Mouse (Mus musculus) yolk sac, embryonic 10.5 days (tissue): ENCODE data around the gene Btbd19.

Experiments
- DNase-seq: peaks from one replicate; pipeline ENCODE4 v3.0.0-alpha.2; 2017; ENCODE audit warnings: low spot score

Btbd19 gene

DNA sequence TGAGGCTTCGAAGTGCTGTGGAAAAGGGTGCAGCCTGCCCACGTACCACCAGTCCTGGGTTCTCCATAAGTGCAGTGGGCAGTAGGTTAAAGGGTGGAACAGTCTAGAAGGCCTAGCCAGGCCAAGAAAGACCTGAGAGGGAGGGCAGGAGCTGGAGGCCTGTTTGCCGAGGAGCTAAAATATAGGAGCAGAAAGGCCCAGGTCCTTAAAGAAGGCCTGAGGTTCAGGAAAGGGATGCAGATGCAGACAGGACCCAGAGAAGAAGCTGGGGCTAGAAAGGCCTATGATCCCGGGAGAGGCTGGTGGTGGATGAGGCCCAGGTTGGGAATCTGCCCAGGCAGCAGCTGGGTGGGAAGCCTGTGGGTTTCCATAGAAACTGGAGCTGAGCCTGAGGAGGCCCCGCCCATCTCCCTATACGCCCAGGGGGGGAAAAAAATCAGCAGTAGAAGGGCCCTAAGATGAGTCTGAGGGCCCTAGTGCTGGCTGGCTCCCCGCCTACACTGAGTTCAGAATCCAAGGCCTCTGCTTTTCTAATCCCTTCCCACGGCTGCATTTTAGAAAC, at the start of gene Btbd19:
Gene Btbd19, minus strand, starts transcription at position 378 of the 562 bp plus-strand sequence.
- no peak for DNase-seq

DNA sequence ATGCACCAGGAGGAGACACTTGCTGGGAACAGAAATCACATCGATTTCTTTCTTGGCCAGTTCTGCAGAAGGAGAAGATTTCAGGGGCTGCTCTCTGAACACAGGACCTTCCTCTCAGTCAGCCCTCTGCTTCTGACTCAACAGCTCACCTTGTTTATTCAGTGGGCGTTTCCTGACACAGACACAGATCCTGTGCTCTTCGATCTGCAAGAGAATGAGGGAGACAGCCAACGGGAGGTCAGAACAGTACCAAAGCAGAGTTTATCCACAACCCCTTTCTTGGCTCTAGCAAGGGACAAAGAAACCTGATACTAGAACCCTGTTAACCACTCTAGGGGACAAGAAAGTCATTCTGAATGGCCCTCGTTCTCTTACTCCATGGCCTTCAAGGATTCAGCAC, 44.4 kb upstream of the Btbd19 start:
- DNase-seq, result peak; percentile 42

DNA sequence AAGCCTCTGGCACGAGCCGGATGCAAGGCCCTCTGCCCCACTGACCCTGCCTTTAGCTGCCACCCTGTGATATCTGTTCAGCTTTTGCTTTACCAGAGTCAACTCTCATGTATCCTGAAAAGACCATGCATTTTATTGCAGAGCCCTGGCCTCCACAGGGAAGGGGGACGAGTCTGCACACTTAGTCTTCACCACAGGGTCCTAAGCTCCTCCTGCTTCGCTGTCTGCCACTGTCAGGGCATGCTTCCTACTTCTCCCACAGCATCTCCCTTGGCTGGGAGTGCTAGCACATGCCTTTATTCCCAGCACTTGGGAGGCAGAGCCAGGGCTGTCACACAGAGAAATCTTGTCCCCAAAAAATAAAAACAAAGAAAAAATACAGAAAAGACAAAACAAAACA, 35.7 kb upstream of the Btbd19 start:
- no peak for DNase-seq

DNA sequence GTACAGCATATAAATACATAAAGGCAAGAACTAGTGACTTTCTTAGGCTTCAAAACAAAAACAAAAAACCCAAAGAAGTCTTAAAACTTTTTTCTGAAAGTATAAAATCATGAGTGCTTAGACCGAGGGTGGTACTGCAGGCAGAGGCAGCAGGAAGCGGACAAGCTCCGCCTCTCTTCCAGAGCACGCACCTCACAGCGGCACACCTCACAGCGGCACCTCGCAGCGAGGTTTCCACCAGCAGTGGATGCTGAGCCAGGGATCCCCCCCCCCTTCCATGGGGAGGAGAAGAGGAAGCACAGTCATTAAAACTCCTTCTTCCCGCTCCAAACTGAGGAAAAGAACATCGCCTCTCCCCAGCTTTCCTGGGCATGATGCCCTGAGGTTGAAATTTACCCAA, 34.1 kb upstream of the Btbd19 start:
- DNase-seq, result no peak

DNA sequence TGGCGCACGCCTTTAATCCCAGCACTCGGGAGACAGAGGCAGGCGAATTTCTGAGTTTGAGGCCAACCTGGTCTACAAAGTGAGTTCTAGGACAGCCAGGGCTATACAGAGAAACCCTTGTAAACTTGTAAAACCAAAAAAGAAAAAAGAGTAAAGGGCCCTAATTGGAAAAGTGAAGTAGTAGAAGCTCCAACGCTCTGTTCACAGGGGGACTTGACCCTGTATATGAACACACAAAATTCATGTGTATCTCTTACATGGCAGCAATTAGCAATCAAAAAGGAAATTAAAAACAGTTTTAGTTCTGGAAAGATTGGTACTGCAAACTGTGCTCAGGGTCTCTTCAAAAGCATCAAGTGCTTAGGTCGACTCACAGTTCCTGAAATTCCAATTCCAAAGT, 30.8 kb upstream of the Btbd19 start:
- DNase-seq, result no peak

DNA sequence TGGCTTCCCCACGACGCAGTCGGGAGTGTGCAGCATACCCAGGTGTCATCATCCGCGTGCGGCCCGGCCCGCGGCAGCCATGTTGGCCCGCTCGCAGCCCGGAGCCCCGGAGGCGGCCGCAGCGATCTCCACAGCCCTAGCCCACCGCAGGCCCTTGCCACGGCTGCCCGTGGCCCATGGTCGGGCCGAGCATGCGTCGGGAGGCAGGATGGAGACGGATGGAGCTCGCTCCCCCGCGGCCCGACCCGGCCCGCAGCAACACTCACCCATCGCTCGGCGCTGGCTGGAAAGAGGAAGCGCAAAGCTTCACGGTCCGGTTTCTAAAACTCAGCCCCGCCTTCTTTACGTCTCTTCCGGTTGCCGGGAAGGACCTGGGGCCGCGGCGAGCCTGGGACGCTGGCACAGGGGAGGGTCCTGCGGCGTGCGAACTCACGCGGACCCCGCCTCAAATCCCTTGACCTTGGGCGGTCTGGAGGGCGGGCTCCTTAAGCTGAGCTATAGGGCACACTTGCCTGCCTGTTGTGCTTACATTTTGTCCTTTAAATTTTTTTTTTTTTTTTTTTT, 30.3 kb upstream of the Btbd19 start, which contains the start of gene Rps8:
Gene Rps8, minus strand, starts transcription at position 452 of the 564 bp plus-strand sequence.
- peak; percentile 92 for DNase-seq

DNA sequence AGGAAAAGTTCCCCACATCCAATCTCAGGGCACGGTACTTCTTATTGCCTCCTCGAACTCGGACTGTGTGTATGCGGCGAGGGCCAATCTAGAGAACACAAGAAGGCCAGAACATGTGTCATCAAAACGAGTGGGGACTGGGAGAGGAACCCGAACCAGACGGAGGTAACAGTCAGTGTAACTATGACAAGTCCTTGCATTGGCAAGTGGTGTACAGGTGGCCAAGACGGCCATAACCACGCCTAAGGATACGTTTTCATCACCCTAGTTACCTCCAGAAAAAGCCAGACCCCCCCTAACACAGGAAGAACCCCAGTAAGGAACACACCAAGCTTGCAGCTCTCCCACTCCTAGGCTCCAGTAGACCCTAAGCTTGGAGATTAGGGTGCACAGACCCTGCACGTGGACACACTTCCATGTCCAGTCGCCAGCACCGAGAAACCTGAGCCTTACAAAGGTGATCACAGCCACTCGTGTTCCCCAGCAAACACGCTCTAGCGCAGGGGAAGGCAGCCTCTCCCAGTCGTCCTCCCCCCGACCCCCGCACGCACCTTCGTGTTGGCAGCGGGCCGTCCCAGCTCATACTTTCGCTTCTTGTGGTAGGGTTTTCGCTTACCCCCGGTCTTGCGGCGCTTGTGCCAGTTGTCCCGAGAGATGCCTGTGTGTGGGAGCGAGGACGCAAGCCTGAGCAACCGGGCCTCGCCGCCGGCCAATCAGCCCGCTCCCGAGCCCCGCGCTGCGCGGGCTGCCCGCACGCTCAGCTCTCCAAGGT, 29.7 kb upstream of the Btbd19 start:
- DNase-seq, result no peak

DNA sequence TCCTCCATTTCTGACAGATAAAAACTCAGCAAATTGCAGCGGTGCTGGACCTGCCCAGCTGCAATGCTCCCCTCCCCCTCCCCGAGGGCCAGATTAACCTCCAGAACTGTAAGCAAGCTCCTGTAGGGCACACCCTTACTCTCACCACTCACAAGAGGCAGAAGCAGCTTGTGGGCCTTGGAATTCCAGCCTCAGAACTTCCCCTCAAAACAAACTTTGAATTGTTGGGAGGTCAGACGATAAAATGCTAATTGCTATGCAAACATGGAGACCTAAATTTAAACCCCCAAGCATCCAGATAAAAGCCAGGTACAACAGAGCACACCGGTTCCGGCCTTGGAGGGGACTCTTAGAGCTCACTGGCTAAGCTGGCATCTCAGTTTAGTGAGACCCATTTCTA, 27.2 kb upstream of the Btbd19 start:
- no peak for DNase-seq

DNA sequence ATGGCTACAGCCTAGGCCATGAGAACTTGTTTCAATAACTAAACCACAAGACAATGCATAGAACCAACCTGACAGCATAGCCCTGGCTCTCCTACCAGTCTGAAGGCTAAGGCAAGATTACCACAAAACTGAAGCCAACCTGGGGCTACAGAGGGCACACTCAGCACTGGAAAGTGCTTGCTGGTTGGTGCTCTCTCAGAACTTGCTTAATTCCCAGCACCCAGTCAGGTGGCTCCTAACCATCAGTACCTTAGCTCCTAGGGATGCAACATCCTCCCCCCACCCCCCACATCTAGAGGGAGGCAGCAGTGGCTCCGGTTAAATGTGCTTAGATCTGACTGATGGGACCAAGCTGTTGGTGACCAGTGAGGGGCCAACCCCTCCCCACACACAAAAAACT, 25.9 kb upstream of the Btbd19 start:
- no peak for DNase-seq

DNA sequence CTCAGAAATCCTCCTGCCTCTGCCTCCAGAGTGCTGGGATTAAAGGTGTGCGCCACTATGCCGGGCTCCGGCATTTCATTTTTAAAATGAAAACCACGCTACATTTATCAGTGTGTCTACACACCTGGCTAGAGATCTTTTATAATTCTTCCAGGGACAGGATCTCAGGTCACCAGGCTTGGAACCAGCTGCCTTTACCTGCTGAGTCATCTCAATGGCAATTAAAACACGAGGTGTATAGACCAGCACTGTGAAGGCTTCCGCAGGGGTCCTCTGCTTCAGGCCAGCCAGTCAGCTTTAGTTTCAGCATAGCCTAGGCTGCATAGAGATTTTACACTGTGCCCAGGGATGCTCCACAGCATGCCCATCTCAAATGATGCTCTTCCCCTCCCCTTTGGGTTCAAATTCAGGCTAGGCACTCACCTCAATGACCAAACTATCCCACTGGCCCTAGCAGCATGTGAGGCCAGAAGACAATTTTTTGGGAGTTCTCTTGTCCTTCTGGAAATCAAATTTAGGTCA, 24.7 kb upstream of the Btbd19 start:
- DNase-seq, result no peak

DNA sequence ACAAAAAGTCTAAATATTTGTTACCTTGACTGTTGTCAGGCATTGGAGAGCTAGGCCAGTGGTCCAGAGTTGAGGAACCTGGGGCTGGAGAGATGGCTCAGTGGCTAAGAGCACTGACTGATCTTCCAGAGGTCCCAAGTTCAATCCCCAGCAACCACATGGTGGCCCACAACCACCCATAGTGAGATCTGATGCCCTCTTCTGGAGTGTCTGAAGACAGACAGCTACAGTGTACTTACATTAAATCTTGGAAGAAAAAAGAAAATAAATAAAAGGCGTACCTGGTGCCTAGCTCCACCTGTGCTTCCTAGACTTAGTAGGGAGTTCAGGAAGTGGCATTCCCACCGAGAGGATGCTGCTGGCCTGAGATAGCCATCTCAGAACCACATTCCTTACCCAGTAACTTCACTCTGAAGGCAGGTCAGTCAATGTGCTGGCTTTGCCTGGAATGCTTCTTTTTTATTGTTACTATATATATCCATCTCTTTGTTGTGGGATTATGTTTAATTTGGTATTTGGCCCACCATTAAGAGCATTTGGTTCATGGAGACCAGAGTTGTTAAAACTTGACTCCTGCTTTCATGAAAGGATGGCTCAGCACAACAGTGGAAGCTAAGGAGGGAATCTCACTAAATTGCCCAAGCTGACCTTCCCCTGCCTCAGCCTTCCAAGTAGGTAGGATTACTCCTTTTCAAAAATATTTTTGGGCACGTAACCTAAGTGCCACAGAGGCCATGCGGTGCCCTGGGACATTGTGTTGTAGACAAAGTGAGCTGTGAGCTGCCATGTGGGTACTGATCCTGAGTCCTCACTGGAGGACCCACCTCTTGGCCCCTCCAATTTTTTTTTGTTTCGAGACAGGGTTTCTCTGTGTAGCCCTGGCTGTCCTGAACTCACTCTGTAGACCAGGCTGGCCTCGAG, 24.0 kb upstream of the Btbd19 start:
- no peak for DNase-seq

DNA sequence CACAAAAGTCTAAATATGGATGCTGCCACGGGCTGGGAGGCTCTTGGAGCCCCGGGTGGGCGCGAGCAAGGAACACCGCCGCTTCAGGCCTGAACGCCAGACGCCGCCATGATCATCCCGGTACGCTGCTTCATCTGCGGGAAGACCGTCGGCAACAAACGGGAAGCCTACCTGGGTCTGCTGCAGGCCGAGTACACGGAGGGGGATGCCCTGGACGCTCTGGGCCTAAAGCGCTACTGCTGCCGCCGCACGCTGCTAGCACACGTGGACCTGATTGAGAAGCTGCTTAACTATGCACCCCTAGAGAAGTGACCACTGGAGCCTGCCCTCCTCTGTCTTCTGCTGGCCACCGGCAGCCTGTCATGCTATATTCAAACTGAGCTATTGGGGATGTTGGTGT, 23.3 kb upstream of the Btbd19 start:
- DNase-seq, result no peak

DNA sequence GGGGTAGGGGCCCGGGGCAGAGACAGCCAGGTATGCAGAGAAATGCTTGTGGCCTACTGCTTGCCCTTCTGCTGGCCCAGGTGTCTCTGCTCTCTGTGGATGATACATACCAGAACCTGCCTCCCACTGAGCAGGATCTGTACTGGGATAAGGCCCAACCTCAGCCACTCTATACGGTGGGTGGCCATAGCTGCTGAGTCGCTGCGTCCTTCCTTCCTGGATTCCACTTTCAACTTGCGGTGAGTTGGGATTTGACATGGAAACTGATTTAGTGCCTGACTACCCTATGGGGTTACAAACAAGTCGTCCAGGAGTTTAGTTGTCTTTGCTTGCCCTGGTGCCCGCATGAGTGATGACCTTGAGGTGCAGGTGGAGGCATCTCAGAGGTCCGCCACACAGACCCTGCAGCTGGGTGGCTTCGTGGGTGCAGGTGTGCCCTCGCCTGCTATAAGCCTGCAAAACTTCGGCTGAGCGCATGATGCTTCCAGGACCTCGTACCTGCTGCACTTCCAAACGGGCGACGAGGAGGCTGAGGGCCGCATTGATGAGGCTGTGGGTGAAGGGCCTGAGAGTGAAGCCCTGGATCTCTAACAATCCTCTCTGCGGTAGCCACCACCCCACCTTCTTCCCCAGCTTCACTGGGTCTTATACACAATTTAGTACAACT, 22.7 kb upstream of the Btbd19 start:
- DNase-seq, result no peak

DNA sequence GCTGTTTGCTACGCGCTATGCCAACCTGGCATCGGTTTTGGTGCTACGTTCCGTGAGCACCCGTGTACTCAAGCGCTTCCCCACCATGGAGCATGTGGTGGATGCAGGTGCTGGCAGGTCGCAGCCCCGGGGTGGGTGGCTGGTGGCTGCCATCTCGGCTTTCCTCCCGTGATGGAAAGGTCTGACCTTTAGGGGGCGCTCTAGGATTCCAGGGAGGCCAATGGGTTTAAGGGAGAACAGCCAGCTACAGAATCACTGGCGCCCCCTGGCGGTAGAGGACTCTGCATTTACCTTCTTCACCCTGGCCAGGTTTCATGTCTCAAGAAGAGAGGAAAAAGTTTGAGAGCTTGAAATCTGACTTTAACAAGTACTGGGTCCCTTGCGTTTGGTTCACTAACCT, 20.7 kb upstream of the Btbd19 start:
- no peak for DNase-seq

DNA sequence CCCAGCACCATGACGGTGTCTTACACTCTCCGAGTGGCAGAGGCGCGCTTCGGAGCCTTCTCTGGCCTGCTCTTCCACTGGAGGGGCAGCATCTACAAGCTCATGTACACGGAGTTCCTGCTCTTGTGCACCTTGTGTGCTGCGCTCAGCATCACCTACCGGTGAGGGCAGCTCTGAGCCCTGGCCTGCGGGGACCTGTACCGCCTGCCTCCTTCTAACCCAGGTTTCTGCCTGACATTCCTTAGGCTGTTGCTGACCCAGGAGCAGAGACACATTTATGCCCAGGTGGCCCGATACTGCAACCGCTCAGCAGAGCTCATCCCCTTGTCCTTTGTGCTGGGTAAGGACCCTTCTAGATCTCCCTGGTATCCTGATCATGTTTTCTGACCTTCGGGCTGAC, 19.7 kb upstream of the Btbd19 start:
- DNase-seq, result no peak

DNA sequence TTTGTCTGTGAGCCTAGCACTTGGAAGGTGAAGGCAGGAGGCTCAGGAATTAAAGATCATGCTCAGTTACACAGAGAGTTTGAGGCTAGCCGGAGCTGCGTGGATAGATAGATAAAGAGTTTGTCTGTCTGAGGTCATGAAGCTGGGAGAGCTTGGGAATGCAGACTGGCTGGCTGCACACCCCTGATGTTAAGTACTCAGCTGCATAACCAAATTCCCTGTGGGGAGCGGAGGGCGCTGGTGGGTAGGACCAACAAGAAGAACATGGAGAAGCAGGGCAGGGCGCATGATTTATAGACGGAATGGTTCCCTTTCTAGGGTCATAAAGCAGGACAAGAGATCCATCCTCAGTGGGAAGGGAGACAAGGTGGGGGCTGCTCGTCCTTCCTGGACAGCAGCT, 17.5 kb upstream of the Btbd19 start:
- DNase-seq, result no peak

DNA sequence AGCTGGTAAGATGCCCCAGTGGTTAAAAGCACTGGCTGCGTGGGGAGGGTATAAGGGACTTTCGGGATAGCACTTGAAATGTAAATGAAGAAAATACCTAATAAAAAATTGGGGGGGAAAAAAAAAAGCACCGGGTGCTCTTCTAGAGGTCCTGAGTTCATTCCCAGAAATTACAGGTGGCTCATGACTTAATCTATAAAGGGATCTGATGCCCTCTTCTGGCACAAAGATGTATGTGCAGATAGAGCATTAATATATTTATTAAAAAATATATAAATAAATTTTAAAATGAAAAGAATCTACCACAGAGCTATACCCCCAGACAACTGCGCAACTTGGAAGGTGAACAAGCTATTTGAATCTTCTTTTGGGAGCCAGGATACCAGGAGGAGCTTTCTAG, 15.1 kb upstream of the Btbd19 start:
- no peak for DNase-seq

DNA sequence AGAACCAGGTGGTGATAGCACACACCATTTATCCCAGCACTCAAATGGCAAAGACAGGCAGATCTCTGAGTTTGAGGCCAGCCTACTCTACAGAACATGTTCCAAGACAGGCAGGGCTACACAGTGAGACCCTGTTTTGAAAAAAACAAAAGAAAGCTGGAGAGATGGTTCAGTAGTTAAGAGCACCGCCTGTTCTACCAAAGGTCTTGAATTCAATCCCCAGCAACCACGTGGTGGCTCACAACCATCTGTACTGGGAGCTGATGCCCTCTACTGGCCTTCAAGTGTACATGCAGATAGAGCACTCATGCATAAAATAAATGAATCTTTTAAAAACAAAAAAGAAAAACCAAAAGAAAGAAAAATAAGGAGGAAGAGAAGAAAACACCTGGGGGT, 13.7 kb upstream of the Btbd19 start:
- DNase-seq, result peak; percentile 59

DNA sequence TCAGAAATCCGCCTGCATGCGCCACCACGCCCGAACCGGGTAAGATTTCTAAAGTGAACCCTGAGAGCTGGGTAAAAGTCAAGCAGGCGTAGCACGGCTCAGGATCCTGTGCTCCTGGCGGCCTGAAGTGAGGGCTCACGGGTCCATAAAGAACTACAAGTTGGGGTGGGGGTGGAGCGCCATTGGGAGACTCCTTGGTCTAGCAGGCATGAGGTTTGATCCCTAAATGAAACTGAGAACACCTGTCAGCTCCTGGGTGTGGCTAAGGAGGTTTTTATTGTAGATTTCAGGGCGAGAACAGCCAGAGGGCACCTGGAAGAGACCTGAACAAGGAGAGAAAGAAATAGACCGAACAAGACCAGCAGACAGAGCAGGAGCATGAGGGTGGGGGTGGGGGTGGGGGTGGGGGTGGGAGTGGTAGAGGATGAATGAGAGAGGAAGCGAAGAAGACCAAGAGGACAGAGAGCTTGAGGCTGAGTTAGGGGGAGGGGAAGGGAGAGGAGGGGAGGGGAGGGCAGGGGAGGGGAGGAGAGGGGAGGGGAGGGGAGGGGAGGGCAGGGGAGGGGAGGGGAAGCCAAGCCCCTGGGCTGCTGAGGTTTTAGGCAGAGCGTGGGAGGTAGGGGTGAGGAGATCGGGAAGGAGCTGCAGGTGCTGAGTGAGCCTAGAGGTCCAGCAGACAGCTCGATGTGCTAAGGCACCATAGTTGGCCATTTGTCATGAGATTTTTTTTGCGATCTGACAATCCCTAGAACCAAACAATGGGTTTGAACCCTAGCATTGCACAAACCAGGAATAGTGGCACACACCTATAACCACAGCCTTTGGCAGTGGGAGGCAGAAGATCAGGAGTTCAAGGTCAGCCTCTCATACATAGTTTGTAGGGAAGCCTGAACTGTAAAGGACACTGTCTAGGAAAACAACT, 13.0 kb upstream of the Btbd19 start:
- no peak for DNase-seq

DNA sequence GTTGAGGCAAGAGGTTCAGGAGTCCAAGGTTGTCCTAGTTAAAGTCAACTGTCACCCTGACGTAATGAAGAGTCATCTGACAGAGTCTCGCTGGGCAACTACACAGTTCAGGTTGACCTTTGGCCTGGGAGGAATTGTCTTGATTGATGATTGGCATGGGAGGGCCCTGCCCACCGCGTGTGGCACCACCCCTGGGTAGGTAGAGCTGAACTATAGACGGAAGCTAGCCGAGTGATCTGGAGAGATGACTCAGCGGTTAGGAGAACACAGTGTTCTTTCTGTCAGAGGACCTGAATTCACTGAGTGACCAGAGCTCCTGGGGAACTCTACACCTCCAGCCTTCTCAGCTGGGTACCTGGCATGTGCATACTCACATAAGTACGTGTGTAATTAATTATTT, 10.5 kb upstream of the Btbd19 start:
- peak; percentile 91 for DNase-seq

DNA sequence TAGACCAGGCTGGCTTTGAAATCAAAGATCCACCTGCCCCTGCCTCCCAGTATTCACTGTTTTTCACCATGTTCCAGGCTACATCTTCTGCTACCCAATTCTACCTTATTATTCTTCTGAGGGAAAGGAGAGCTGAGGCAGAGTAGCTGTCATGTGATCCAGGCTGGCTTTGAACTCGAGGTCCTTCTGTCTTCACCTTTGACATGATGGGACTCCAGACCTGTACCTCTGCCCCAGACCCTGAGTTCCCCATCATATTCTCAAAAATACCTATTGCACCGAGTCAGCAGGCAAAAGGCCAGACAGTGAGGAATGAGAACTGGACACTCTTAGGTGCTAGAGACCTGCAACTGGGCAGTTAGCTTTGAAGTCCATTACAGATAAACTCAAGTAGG, 9.1 kb upstream of the Btbd19 start:
- DNase-seq, result no peak
